Mouse (Mus musculus) gastrocnemius, postnatal 36 days (tissue): ENCODE data around the gene Hint3. TPM values are rescaled to one million over a fixed set of nuclear protein-coding genes. Genes with fewer than 3 reads are reported as not detected.
"Not testable (repeated sequence)": the region's sequence is repeated elsewhere in the genome, so short reads cannot be mapped to it uniquely, and the experiment has no call there.

Experiments
- DNase-seq, 2 experiments: peaks; one replicate each; pipeline ENCODE4 v3.0.0; 2022
- intact Hi-C: fragments of 180-260 bp; cut with DNase I; formaldehyde crosslinking; loops from one replicate; pipeline ENCODE4 v1.15.1; 2025
- long read RNA-seq, 2 experiments: library from polyadenylated mRNA; stranded (forward); transcript quantifications; one replicate each; pipeline ENCODE4 v2.0.0; 2021
- total RNA-seq, 2 experiments: library from RNA; stranded (reverse); gene quantifications; 2 replicates each; pipeline ENCODE4 v1.2.3; 2021

Hint3 gene
- 10 to 100 TPM; 44.6 to 52.3 TPM for total RNA-seq
- long read RNA-seq, experiment 1, transcript Hint3-203 (5 exons, 875 nt), result major isoform, 135 of 141 reads
- long read RNA-seq, experiment 1, partial matches to known transcripts, result 3 of 141 reads
- long read RNA-seq, experiment 1, other reads (novel, unspliced or antisense), result 3 of 141 reads
- long read RNA-seq, experiment 2, transcript Hint3-203 (5 exons, 875 nt), result major isoform, 186 of 194 reads
- long read RNA-seq, experiment 2, partial matches to known transcripts, result 3 of 194 reads
- long read RNA-seq, experiment 2, other reads (novel, unspliced or antisense), result 5 of 194 reads

DNA sequence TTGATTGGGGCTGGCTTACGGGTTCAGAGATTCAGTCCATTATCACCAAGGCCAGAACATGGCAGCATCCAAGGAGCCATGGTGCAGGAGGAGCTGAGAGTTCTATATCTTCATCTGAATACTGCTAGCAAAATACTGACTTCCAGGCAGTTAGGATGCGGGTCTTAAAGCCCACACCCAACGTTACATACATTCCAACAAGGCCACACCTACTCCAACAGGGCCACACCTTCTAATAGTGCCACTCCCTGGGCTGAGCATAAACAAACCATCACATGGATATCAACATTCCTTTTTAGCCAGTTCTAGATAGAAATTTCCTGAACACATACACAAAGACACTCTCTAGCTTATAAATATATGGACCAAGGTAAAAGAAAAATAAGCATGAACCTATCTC, at the start of gene Hint3:
Gene Hint3 (minus strand): TSS at position 120 of the 400 bp plus-strand sequence.
- intact Hi-C loops, result no loop called here
- no peak for DNase-seq

DNA sequence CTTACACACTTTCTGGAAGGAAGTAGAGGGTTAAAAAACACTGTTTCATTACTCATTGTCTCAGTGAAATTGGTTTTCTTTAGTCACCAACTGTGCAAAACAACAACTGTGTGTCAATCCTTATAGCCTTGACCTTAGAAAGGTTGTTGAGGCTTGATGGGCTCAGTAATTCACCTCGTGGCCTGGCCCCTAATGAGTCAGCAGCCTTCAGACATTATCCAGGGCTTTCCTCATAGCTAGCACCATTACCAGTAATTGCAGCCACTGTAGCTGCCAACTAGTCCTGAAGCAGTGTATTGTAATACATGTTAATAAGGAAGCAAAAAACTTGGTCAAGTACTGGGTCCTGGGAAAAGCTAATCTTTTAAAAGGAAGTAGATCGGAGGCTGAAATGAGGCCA, 48.6 kb upstream of the Hint3 start:
- intact Hi-C loops, result no loop called here
- DNase-seq, result no peak

DNA sequence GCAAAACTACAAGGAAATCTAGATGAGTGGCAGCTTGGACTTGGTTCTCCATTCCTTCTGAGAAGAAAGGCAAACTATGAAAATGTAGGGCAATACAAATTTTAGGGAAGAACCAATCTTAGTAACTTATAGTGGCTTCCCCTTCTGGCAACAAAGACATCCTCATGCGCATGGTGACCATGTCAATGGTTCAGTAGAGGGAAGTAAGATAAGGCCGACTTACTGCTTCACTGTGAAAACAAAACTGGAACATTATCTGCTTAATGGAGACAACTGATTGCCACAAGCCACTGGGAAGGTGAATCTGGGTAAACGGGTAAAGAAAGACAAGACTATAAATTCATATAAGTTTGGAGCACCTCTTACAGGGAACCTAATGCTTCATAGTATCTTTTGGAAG, 45.4 kb upstream of the Hint3 start:
- intact Hi-C loops, result no loop called here
- DNase-seq, result no peak

DNA sequence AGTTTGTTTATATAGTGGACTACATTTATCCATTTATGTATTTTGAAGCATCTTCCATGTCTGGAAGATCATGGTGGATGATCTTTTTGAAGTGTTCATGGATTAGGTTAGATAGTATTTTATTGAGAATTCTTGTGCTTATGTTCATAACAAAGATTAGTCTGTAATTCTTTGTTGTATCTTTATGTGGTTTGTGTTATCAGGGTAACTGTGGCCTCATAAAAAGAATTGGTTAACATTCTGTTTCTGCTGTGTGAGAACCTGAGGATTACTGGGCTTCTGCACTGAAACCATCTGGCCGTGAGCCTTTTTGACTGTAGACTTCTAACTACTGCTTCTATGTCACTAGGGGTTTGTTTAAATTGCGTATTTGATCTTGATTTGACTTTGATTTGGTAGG, 37.1 kb upstream of the Hint3 start:
- DNase-seq, result no peak

DNA sequence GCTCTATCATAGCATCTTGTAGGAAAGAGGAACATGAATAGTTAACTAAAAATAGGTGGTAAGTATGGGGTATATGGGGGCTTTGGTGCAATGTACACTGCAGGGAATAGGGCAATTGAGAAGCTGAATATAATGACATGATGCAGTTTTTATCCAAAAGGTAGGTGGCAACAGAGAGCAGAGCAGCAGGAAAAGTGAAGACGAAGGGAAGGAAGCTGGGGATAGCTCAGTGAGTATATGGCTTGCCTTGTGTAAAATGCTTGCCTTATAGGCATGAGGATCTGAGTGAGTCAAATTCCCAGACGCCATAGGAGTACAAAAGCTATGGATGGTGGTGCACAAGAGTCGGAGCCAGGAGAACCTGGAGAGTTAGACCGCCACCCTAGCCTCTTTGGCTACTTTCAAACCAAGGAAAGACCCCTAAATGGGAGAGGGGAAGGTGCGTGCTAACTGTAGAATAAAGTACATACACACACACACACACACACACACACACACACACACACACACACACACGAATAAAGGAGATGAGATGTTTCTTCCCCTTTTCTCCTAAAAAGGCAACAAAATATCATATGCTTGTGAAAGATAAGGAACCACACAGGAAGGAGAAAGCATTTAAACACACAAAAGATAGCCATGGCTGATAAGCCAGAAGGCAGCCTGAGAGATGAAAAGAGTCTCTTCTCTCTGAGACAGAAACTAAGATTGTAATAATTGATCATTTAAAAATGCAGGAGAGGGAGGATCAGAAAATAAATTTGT, 31.3 kb upstream of the Hint3 start:
- DNase-seq, result no peak
- intact Hi-C loops, result no loop called here

More for the DNA sequence above, 37.1 kb upstream of the Hint3 start:
- intact Hi-C loops, result no loop called here

DNA sequence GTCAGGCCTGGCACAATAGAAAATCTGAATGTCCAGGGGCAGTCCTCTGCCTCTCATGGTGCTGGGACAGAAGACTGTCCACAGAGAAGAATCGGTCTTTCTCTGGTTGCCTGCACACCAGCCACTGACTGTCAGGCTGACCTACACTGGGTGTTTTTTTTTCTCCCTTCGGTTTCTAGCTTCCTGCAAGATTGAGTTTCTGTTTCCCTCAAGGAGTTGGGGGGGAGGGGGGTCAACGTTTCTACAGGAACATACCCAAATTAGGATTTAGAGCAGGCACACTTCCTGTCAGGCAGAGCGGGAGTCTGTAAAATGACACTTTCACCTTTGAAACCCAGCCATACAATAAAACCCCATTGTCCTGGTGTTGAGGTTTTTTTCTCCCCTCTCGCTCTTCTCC, 26.2 kb upstream of the Hint3 start:
- peak in 1 of 2 experiments; percentile 14 for DNase-seq
- intact Hi-C loops, result no loop called here

DNA sequence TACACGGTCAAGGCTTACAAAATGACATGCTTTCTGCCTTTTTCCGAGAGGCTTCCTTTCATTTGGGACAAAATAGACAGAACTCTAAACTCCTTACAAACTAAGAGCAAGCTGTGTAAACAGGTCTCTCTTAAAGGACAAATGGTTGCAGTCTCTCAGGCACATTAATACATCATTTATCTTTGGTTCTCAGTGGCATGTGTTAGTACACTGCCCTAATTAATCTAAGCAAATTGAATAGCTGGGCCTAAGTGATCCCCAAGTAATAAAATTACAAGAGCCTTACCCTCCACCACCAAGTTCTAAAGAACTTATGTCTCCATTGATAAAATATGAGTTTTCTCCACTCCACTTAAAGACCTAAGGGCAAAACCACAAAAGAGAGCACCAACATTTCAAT, 18.2 kb upstream of the Hint3 start:
- intact Hi-C loops, result no loop called here

DNA sequence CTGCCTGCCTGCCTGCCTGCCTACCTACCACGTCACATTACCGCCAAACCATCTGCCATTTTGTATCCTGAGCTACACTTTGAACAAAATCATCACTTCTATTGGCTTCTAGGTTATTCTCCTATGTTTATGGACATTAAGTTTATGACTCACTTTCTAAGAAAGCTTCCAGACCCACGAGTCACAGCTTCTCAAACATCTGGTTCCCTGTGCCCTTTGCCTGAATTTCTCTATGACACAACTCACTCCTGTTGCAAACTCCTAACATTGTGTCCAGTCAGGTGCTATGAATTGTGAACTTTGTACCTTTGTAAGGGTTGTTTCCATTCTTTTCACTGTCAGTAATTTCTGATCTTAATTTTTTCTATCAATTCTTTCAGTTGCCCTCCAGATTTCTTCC, 8.8 kb upstream of the Hint3 start:
- no peak for DNase-seq
- intact Hi-C loops, result no loop called here

More for the DNA sequence above, 18.2 kb upstream of the Hint3 start:
- no peak for DNase-seq

DNA sequence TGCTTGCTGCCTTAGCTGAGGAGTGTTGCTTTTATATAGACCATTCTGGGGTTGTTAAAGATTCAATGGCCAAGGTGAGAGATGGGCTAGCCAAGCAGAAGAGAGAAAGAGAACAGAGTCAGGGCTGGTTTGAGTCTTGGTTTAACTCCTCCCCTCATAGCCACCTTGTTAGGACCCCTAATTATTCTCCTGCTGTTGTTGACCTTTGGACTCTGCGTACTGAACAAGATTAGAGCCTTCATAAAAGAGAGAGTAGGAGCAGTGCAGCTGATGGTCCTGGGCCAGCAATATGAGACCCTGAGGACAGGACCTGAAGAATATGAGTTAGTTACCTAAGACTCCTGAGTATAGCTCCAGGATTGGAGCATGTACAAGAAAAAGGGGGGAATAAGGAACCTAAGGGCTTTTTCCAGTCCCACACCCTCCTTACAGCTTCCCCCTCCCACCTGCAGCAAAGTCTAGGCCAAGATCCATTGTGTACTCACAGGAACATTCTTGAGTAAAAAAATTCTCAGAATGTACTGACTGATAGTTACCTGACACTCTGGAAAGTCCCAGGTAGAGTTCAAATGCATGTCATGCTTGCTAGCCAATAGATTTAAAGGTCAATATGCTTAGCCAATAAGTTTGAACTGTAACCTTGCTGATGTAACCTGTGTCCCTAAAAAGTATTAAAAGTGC, 7.2 kb upstream of the Hint3 start:
- DNase-seq, intact Hi-C loops: not testable (repeated sequence)

DNA sequence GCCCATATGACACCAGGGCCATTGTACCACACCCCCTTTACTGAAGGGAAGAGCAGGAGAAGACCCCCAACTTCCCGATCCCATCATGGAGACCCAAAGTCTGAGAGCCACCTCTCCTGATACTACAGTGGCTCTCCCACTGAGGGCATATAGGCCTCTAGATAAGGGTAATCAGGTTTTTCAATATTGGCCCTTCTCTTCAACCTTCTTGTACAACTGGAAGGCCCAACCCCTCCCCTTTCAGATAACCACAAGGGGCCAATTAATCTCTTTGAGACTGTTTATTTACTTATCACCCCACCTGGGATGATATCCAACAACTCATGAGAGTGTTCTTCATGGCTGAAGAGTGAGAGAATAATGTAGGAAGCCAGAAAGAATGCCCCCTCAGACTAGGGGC, 3.3 kb upstream of the Hint3 start:
- DNase-seq, result no peak
- intact Hi-C loops, result no loop called here

DNA sequence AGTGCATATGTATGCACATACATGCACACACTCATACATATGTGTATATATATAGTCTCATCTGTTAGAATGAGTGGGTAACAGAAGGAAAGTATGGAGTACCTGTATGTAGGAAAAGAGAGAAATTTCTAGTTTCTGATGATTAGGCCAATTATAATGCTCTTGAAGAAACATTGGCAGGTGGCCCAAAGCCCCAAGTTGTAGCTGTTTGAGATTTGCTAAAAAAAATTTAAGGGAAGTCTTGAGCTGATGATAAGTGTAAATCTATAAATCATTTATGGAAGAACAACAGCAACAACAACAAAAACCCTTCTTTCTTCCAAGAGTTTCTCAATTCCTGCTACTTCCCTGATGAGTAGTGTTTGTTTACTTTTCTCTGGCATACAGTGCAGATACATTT, 545 bp upstream of the Hint3 start:
- no peak for DNase-seq
- intact Hi-C loops, result no loop called here

DNA sequence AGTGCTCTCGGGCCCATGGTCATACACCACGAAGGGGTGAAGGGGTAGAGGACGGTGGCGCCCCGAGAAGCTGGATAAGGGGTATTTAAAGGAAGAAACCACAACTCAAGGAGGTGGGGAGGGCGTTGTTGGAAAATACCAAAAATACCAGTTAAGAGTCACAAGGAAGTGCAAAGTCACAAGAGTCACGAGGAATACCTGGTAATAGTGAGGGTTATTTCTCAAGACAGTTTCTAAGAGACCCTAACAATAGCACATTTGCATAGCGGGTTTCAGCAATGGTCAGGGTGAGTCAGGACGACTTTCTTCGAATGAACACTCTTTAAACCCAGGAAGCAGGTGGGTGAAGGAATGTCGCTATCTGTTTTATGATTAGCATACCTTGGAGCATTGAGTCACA, 988 bp downstream of the Hint3 start:
- DNase-seq, intact Hi-C loops: not testable (repeated sequence)

DNA sequence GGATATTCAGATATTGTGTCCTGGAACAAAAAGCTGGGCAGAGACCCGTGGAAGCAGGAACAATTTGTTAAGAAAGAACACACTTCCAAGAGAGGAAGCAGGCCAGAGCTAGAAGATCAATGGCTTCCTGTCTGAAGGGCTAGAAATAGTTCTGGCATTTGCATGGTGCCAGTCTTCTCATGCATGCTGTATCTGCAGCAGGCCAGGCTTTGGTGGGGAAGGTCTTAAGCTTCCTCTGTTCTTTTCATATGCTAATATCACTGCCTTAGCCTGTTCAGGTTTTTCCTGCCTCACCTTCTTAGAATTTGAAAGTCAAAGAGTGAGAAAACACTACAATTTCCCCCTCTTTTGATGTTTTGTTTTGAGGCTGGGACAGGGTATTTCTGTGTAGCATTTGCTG, 1.9 kb downstream of the Hint3 start:
- intact Hi-C loops, result no loop called here
- DNase-seq, result no peak

DNA sequence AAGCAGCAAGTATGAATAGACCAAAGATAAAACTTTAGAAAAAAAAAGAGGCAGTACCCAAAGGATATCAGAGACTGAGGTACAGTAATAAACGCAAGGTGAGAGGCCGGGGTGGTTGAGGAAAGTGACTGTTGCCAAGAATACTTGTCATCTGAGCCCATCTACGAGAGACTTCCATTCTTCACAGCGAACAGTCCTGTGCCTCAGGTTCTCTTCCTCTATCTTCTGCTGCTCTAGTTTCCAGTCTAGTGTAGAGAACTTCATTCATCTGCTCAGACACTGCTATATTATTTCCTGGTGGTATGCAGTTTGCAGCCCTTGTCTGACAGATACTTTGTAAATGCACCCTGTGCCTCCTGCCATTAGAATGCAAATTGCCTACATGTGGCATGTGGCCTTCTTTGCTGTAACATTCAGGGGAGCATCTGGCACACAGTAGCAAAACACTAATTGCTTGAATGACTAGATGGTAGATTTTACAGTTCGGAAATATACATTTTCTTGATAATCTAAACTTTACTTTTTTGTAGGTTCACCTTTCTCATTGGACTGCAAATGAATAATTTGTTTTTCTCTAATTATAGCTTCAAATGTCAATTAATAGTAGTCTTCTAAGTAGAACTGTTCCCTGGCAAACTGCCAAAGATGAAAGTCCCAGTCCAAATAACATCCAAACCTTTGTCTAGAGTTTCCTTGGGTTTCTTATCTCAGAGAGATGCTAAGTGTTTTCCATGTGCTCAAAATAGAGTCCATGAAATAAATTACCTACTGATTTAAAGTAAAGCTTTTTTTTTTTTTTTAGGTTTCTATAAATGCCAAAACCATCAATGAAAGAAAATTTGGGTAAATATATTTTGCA, 5.0 kb downstream of the Hint3 start:
- DNase-seq, result no peak
- intact Hi-C loops, result loop anchor here (5.0 kb wide), 1 partner anchor 93 kb away; no protein-coding TSS in a partner anchor

DNA sequence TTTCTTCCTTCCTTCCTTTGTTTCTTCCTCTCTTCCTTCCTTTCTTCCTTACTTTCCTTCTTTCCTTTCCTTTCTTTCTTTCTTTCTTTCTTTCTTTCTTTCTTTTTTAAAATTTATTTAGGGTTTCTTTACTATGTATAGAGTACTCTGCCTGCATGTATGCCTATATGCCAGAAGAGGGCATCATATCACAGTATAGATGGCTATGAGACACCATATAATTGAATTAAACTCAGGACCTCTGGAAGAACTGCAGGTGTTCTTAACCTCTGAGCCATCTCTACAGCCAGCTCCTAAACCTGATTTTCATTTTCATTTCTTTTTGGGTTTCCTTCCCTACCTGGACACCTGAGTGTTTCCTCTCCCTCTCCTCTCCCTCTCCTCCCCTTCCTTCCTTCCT, 6.5 kb downstream of the Hint3 start:
- intact Hi-C loops, result loop anchor here (5.0 kb wide), 1 partner anchor 94 kb away; no protein-coding TSS in a partner anchor
- DNase-seq, result no peak

DNA sequence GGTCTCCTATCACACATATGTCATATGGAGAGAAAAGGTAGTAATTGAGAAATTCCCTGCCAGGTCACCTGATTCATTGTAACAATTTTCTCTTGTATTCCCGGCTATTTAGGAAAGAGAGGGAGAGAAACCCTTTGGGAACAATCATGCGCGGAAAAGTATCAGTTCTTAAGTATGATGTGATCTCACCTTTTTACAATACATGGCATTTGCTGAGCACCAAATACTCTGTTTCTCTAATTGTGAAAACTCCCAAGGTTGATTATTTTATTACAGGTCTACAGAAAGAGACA, 10.6 kb downstream of the Hint3 start:
- intact Hi-C loops, result loop anchor here (10.0 kb wide), 1 partner anchor 186 kb away; the partner anchor contains the start of gene Ncoa7

DNA sequence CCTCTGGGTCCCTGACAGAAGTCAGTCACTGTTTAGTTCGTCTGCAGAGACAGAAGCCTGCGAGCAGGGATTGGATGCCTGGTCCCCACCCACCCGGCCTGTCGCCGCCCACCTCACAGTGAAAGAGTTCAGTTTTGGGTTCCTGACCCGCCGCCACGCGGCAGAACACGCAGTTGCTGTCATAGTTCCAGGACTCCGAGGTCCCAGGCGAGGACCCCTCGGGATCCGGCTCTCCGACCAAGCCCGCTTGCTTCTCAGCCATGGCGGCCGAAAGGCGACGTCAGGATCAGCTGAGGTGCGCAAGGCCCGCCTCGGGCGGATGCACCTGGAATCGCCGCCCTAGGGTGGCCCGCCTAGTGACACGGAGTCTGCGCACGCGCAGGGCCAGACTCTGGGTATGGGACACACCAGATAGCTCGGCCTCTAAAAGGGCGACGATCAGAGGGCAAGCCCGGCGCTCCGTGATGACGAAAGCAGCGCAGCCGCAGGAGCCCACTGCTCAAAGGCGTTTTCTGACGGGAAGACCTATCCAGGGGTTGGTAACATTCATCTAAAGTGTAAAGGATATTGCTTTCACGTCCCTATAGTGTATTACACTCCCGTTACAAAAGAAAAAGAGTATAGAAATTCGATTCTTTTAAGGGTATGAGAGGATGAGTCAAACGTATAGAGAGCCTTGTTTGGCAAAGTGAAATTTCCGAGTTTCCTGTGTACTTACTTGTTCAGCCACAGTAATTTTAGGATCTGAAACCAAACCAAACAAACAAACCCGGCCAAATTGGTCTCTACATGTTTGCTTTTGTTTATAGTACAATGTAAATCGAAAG, 11.1 kb downstream of the Hint3 start:
- peak; percentile 96 to 98 for DNase-seq
- intact Hi-C loops, result loop anchor here (10.0 kb wide), 1 partner anchor 186 kb away; the partner anchor contains the start of gene Ncoa7

More for the DNA sequence above, 10.6 kb downstream of the Hint3 start:
- no peak for DNase-seq

DNA sequence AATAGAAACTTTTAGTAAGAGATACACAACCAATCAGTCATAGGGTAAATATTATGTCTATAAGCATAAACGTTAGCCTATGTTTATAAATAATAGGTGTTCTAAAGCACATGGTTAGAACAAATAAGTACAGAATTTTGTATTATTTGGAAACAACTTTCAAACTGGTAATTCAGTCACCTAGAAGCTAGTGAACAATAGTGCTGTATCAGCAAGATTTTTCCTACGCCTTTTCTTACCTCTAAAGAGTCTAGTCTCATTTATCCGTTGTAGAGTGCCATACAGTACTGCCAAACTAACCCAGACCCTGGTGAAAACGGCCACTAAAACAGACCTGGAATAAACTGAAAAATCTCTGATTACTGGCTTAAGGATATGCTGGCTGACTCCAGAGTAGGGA, 16.4 kb downstream of the Hint3 start:
- intact Hi-C loops, result loop anchor here (10.0 kb wide), 1 partner anchor 192 kb away; the partner anchor contains the start of gene Ncoa7
- no peak for DNase-seq

DNA sequence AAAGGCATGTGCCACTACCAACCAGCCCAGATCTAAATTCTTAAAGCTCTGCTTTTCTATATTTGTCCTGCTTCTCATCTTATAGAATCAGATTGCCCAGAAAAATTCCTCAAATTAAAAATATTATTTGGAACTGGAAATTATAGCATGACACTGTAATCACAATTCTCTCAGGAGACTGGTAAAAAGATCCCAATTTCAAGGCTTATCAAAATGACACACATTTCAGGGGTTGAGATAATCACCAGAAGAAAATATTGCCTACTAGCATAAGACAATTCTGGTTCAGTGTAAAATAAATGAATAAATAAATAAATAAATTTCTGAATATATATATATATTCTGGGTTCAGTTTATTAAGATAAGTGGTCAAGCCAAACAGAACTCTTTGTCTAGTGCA, 19.8 kb downstream of the Hint3 start:
- intact Hi-C loops, result loop anchor here (10.0 kb wide), 1 partner anchor 195 kb away; the partner anchor contains the start of gene Ncoa7
- no peak for DNase-seq
